Mouse (Mus musculus) olfactory bulb, adult 2 months (tissue): ENCODE measurements around the gene Slc7a5. TPM values are rescaled to one million over a fixed set of nuclear protein-coding genes. Genes with fewer than 3 reads are reported as not detected.

Experiments
- H3K27ac ChIP-seq: fragments of 200-500 bp; 2 replicates; pipeline ENCODE4 v1.5.1; 2012; ENCODE audit warnings: low read depth, low read length; ENCODE audit not compliant: insufficient read depth
- H3K4me1 ChIP-seq: fragments of 200-500 bp; 2 replicates; pipeline ENCODE4 v1.6.1; 2012; ENCODE audit warnings: low read length; ENCODE audit not compliant: control insufficient read depth, insufficient read depth
- H3K4me3 ChIP-seq: fragments of 200-500 bp; 2 replicates; pipeline ENCODE4 v1.5.1; 2012; ENCODE audit warnings: mild to moderate bottlenecking, low read depth, low read length, moderate library complexity; ENCODE audit not compliant: insufficient read depth
- CTCF ChIP-seq: fragments of 200-500 bp; IDR thresholded peaks from 2 replicates; pipeline ENCODE4 v1.5.1; 2012; ENCODE audit warnings: low read depth, mild to moderate bottlenecking, low read length, moderate library complexity; ENCODE audit not compliant: insufficient read depth
- POLR2A ChIP-seq: fragments of 200-500 bp; IDR thresholded peaks from 2 replicates; pipeline ENCODE4 v1.6.1; 2012; ENCODE audit warnings: mild to moderate bottlenecking, low read depth, low read length, moderate library complexity; ENCODE audit not compliant: insufficient read depth
- WGBS: fragments of 180-500 bp; shearing (Covaris S2); methylation state at CpG from one replicate; pipeline ENCODE4 v1.1.7; 2018; 5-methylcytosine and 5-hydroxymethylcytosine counted together
- polyA plus RNA-seq: library from polyadenylated mRNA; stranded (reverse); fragments of >200 nt; gene quantifications from 2 replicates; pipeline ENCODE4 v1.2.4, GENCODE M21; 2012; ENCODE audit warnings: low replicate concordance; ENCODE audit not compliant: missing spikeins, insufficient read depth, insufficient read length

Slc7a5 gene
- polyA plus RNA-seq, 1 experiment = not detected

DNA sequence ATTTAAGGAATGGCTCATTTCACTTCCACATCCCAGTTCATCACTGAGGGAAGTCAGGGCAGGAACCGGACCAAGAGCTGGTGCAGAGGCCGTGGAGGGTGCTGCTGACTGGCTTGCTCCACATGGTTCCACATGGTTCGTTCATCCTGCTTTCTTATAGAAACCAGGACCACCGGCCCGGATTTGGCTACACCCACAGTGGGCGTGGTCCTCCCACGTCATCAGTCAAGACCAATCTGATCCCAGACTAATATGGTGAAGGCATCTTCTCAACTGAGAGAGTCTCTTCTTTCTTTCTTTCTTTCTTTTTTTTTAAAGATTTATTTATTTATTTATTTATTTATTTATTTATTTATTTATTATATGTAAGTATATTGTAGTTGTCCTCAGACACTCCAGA lies 24.1 kb upstream of the Slc7a5 start:
- H3K27ac ChIP-seq = no peak overlapping the region
- H3K4me3 ChIP-seq = no peak overlapping the region
- 77% methylated on average over 7 of the region's 7 CpGs for WGBS
- TF ChIP-seq CTCF = no peak
- TF ChIP-seq POLR2A = no peak
- peaks cover 12% of the 10 kb centered on the region; the same call in 1 of the 2 replicates for H3K4me1 ChIP-seq

DNA sequence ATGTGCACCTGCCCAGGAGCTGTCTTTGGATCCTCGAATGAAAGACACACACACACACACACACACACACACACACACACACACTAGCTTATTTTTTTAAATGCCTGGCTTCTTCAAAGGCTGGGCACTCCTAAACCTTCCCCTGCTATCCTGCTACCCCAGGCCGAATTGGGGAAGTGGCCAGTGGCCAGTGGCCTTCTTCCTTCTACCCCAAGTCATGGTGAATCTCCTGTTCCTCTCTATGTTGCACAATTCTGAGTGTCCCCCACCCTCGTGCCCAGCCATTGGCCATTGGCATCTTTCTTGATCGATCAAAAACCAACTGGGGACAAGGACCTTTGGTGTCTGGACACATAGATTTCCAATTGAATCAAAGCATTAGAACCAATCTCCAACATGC lies 22.6 kb upstream of the Slc7a5 start:
- TF ChIP-seq POLR2A = no peak
- TF ChIP-seq CTCF = no peak
- no peak overlapping the region for H3K27ac ChIP-seq
- no peak overlapping the region for H3K4me3 ChIP-seq
- 90% methylated on average over 4 of the region's 4 CpGs for WGBS
- H3K4me1 ChIP-seq = peaks cover 5% of the 10 kb centered on the region; the same call in 1 of the 2 replicates

DNA sequence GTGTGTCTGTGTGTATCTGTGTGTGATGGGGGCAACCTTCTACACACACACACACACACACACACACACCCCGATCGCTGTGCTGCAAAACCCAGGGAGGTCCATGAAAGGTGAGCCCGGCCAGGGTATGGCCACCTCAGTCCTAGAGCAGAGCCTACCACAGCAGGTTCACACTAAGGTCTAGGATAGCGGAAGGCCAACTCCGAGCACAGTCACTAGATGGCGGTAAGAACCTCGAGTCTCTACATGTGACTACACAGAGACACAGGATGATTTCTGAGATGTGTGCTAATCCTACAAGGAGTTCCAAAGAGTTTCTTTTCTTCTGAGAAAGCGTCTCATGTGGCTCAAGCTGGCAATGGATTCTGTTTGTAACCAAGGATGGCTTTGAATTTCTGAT lies 19.8 kb upstream of the Slc7a5 start:
- Histone ChIP-seq H3K4me1 (peaks cover 3% of the 10 kb centered on the region; the same call in 1 of the 2 replicates), H3K27ac (no peak overlapping the region), H3K4me3 (no peak overlapping the region)
- WGBS = 44% methylated on average over 8 of the region's 8 CpGs
- TF ChIP-seq CTCF (0 out of 2 replicates have a peak, but pooled peaks have one; percentile 14), POLR2A (no peak)

DNA sequence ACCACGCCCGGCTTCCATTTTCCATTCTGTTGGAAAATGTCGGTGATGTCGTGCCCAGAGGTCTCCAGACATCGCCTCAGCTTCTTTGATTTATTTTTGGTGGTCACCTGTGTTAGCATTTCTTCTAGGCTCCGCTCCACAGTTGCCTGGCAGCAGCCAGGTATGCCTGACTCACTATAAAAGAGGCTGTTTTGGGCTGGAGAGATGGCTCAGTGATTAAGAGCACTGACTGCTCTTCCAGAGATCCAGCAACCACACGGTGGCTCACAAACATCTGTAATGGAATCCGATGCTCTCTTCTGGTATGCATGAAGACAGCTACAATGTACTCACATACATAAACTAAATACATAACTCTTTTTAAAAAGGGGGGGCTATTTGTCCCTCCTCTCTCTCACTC lies 18.8 kb upstream of the Slc7a5 start:
- WGBS = 58% methylated on average over 8 of the region's 8 CpGs
- H3K4me3 ChIP-seq = no peak overlapping the region
- peaks cover 12% of the 10 kb centered on the region for H3K4me1 ChIP-seq
- TF ChIP-seq CTCF = no peak
- no peak for TF ChIP-seq POLR2A
- no peak overlapping the region for H3K27ac ChIP-seq

DNA sequence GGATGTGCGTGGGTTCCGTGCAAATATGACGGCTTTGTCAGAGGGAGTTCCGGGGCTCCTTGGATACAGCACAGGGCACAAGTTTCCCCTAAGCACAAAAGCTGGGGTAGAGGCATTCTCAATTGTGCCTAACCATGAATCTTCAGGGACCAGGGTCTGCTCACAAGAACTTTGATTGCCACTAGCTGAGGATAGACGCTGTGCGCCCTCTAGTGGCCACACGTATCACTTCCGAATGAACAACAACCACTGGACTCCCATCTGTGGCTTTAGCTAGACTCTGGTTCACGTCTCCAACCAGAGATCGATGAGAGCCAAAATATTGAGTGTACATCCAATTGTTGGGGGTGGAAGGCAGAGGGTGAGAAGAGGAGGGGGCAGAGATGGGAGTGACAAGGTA lies 18.1 kb upstream of the Slc7a5 start:
- 26% methylated on average over 10 of the region's 10 CpGs for WGBS
- no peak for TF ChIP-seq POLR2A
- TF ChIP-seq CTCF = peak; percentile 54; the same call in 1 of the 2 replicates
- no peak overlapping the region for H3K27ac ChIP-seq
- no peak overlapping the region for H3K4me3 ChIP-seq
- peaks cover 18% of the 10 kb centered on the region for H3K4me1 ChIP-seq

DNA sequence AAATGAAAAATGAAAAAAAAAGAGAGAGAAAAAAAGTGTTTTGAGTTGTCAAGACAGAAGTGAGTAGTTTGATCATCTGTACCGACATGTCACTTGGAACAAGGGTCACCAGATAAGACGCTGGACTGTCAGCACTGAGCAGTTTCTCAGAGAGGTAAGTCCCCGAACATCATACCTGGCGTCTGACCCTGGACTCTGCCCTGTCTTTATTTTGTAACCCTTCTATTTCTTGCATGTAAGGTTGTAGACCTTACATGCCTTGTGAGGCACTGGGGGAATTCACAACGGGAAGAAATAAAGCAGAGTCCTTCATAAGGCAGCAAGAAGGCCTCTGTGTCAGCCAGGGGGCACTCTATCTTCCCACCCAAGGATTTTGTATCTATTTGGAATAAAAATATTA lies 17.2 kb upstream of the Slc7a5 start:
- no peak overlapping the region for H3K27ac ChIP-seq
- 88% methylated on average over 5 of the region's 5 CpGs for WGBS
- TF ChIP-seq POLR2A = no peak
- no peak for TF ChIP-seq CTCF
- H3K4me3 ChIP-seq = no peak overlapping the region
- peaks cover 18% of the 10 kb centered on the region for H3K4me1 ChIP-seq

DNA sequence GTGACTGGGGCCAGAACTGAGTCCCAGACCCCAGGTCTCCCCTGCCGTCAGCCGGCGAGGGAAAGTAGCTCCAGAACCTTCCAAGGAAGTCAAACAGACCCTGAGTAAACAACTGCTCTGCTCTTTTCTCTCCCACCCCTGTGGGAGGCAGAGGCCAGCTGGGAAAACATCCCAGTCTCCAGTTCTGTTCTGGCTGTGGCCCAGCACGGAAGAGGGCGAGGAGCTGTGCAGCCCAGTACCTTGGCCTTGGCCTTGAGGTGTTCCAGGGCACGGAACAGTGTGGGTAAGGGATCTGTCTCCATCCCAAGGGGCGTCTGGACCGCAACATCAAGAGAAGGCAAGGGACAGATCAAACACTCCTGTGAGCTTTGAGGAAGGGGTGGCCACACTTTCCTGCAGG lies 14.6 kb upstream of the Slc7a5 start:
- TF ChIP-seq CTCF = no peak
- TF ChIP-seq POLR2A = no peak

DNA sequence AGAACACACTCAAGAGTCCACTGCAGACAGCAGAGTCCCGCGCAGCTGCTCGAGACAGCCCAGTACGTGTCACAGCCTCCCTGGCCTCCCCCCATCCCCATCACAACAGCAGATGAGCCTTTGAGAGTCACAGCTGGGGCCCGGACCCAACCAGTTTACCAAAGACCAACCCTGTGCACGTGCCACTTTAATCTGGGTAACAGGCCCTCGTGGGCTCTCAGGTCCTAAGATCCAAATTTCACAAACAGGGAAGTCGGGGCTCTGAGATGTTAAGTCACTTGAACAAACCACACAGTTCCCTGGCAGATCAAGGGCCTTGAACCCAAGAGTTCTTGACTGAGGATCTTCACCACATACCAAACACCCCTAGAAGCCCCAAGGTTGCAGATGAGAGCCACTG lies 14.1 kb upstream of the Slc7a5 start:
- WGBS = 87% methylated on average over 8 of the region's 8 CpGs
- Histone ChIP-seq H3K4me1 (peaks cover 18% of the 10 kb centered on the region), H3K27ac (peak overlapping the region; percentile 40; the same call in 1 of the 2 replicates), H3K4me3 (no peak overlapping the region)
- TF ChIP-seq CTCF = no peak
- TF ChIP-seq POLR2A = no peak

More for the DNA sequence above, 14.6 kb upstream of the Slc7a5 start:
- 55% methylated on average over 8 of the region's 8 CpGs for WGBS
- Histone ChIP-seq H3K4me1 (peaks cover 18% of the 10 kb centered on the region), H3K27ac (0 out of 2 replicates have a peak overlapping the region, but pooled peaks have one; percentile 40), H3K4me3 (no peak overlapping the region)

DNA sequence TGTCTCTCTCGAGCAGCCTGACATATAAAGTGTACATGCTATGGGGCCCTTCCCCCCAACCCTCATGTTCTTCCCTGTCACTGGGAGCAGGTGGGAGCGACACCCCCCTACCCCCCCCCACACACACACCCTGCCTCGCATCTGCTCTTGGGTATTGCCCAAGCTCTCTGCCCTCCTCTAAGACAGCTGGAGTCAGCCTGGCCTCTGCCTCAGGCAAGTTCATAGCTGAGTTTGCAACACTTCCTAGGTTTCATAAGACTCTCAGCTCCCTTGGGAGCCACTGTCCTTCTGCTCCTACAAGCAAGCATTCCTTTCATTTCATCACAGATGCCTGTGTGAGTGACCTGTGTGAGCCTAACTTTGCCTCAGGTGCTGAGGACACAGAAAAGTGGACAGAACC lies 12.2 kb upstream of the Slc7a5 start:
- Histone ChIP-seq H3K27ac (no peak overlapping the region), H3K4me3 (no peak overlapping the region), H3K4me1 (peaks cover 18% of the 10 kb centered on the region)
- TF ChIP-seq CTCF (no peak), POLR2A (no peak)
- WGBS = 62% methylated on average over 3 of the region's 3 CpGs

DNA sequence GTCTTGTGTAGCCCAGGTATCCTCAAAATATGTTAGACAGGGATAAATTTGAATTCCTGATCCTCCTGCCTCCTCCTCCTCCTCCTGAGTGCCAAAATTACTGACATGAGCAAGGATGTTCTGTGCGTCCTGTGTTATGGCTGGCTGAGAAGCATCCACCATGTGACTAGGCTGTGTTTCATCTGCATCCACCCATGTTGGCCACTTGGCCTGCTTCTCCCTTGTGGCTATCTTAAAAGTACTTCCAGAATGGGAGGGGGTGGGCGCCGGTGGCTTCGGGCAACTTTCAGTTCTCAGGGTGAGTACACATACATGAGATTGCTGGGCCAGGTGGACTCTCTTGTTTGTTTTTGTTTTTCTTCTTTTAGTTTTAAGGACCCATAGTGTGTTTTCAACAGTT lies 11.7 kb upstream of the Slc7a5 start:
- Histone ChIP-seq H3K27ac (no peak overlapping the region), H3K4me1 (peaks cover 18% of the 10 kb centered on the region), H3K4me3 (no peak overlapping the region)
- TF ChIP-seq CTCF (no peak), POLR2A (no peak)
- 84% methylated on average over 4 of the region's 4 CpGs for WGBS
